Mouse (Mus musculus): ENCODE measurements at regions not wholly inside any gene's neighbourhood (a gene's known extent, or its start where the extent isn't known, plus 50 kb on each side); places are given as distances from the start of the nearest gene placed in this dataset.

DNA sequence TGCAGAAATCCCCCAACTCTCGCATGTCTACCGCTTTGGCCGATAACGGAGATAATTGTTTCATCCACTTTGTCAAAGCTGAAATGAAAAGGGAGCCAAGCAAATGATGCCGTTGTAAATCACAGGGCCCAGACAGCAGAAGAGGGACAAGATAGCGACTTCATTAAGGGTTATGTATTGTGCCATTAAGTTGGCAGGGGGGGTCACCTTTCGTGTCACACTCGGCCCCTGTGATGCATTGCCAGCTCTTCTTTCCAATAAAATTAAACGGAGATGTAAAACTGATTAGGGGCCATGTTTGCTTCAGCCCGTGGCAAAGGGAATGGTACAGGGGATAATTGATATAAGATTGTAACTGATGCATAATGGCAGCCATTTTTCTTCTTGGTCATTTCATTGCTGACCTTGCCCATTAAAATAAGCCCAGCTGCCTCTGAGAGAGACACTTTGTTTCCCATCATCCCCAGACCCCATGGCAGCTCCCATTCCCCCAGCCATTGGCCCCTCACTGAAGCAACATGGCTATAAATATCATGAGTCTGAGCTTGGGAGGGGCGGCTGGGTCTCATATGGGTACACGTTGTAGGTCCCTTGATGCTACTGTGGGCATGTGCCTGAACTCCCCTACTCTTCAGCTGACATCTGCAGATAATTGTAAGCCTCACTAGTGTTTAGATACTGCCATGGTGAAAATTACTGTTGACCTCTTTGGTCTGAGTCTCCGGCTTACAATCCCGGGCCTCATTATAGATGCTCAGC, 313.0 kb downstream of the Gm45692 start:
- no peak for DNase-seq (ENCODE audit: low spot score in 2 of 2)
- intact Hi-C loops (cut with DNase I): no loop called here

DNA sequence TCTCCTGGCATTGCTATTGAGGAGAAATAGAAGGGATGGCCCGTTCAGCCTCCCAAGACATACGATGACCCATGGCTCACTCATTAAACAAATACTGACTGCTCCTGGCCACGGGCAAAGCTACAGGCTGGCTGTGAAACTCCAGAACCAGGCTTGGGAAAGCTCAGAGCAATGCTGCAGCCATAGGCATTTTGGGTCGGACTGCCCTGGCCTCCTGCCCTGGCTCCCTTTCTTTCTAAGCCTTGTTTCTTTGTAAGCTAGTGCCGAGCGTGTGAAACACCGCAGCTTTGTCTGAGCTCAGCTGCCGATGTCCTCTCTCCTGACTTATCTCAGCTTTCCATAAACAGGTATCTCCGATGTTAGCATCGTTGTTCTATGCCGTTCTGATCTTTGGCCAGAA, 316.9 kb downstream of the Gm45692 start:
- intact Hi-C loops (cut with DNase I): no loop called here

DNA sequence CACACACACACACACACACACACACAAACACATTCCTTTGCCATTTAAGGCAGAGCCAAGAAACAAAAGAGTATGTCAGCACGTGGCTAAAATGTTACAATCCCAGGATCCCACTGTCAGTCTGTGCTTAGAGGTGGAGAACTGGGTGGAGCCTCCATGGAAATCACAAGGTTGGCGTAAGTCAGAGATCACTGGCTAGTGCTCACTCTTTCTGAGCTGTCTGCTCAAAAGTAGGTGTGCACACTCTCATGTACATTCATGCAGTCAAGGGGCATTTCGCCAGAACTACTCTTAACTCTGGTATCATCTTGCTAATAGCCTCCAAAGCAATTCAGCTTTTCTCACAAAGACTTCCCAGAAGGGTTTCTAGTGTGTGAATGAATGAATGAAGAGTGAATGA, 318.2 kb downstream of the Gm45692 start:
- DNase-seq (ENCODE audit: low spot score in 2 of 2): no peak
- intact Hi-C loops (cut with DNase I): no loop called here

More for the DNA sequence above, 316.9 kb downstream of the Gm45692 start:
- no peak for DNase-seq (ENCODE audit: low spot score in 2 of 2)

GRCm38 (mm10) chr8:26438246-26438862, 319.0 kb downstream of the Gm45692 start:
- intact Hi-C loops (cut with DNase I): no loop called here

GRCm38 (mm10) chr8:26438877-26439276, 319.5 kb downstream of the Gm45692 start:
- intact Hi-C loops (cut with DNase I): no loop called here
- DNase-seq (ENCODE audit: low spot score in 2 of 2): no peak

More at GRCm38 (mm10) chr8:26438246-26438862, 319.0 kb downstream of the Gm45692 start:
- no peak for DNase-seq (ENCODE audit: low spot score in 2 of 2)

- peak in 1 of 2 experiments; percentile 5 for DNase-seq (ENCODE audit: low spot score in 2 of 2)
- intact Hi-C loops (cut with DNase I): loop anchor here (2.0 to 5.0 kb wide), 4 partner anchors 61 to 539 kb away; no protein-coding TSS in a partner anchor
These were observed 322.1 kb downstream of the Gm45692 start for GRCm38 (mm10) chr8:26441268-26442030.

- DNase-seq (ENCODE audit: low spot score in 2 of 2): peak; percentile 53 to 67
- intact Hi-C loops (cut with DNase I): loop anchor here (2.0 to 5.0 kb wide), 4 partner anchors 62 to 538 kb away; no protein-coding TSS in a partner anchor
These were observed 323.7 kb downstream of the Gm45692 start for GRCm38 (mm10) chr8:26443041-26443440.

DNA sequence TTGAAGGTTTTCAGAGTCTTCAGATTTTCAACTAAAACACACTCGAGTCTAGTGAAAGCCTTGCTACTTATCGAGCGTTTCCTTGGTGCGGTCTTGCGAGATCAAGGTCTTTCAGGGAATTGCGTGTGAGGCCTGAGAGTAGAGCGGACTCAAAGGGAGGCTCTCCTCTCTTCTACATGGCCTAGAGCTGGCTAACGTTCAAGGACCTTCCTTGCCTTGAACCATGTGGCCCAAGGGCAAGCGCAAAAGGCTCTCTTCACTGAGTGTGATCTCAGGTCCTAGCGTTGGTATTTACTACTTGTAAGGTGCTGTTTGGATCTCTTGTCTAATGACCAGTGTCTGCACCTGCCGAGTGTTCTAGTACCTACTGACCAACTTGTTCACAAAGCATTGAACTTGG, 324.4 kb downstream of the Gm45692 start:
- no peak for DNase-seq (ENCODE audit: low spot score in 2 of 2)
- intact Hi-C loops (cut with DNase I): loop anchor here (2.0 to 5.0 kb wide), 4 partner anchors 63 to 537 kb away; no protein-coding TSS in a partner anchor

GRCm38 (mm10) chr8:26445991-26446390, 326.7 kb downstream of the Gm45692 start:
- intact Hi-C loops (cut with DNase I): no loop called here
- DNase-seq (ENCODE audit: low spot score in 2 of 2): no peak

DNA sequence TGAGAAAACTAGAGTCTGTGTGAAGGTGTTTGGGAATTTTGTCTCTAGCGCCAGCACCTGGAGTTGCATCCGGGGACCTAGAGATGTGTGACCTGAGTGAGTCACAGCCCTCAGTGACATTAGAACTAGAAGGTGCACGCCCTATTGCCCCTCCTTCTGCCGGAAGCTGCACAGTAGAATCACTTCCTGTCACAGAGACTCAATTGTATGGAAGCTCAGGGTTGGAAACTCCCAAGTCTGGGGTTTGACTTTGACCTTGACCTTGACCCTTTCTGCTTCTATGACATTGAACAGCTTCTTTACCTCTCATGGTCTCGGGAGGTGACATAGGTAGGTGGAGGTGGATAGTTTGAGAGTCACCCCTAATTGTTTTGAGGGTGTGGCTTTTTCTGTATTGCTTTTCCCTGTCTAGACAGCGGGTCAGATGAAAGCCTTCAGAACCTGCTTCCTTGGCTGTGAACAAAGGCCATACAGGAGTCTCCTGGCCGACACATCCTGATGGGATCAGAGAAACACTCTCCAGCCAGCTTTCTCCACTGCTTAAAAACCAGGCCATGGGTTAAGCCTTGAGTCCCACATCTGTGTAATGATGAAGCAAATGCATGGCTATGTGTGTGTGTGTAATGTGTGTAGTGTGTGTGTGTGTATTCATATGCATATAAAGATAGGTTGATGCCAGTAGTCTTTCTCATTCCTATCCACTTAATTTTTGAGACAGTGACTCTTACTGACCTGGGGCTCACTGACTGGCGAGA, 328.7 kb downstream of the Gm45692 start:
- intact Hi-C loops (cut with DNase I): no loop called here
- DNase-seq (ENCODE audit: low spot score in 2 of 2): no peak

GRCm38 (mm10) chr8:26449291-26449690, 330.0 kb downstream of the Gm45692 start:
- intact Hi-C loops (cut with DNase I): no loop called here

DNA sequence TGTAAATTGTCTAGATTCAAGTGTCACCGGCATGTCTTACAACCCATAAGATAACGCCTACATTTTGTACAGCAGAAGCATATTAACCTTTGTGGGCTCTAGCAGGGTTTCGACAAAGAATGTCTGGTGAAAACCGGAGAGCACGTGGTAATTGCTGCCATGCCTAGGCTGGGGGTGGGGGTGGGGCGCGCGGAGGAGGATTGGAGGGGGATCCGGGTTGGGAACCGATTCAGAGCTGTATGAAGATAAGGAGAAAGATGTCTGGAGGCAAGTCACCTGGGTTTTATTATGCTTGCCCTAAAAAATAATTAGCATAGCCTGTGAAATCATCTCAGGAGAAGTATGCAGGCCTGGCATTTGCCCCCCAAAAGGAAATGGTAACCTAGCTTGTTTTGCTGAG, 331.2 kb downstream of the Gm45692 start:
- intact Hi-C loops (cut with DNase I): no loop called here
- DNase-seq (ENCODE audit: low spot score in 2 of 2): no peak

More at GRCm38 (mm10) chr8:26449291-26449690, 330.0 kb downstream of the Gm45692 start:
- no peak for DNase-seq (ENCODE audit: low spot score in 2 of 2)

GRCm38 (mm10) chr8:26452976-26453573, 333.7 kb downstream of the Gm45692 start:
- DNase-seq (ENCODE audit: low spot score in 2 of 2): no peak
- intact Hi-C loops (cut with DNase I): no loop called here

DNA sequence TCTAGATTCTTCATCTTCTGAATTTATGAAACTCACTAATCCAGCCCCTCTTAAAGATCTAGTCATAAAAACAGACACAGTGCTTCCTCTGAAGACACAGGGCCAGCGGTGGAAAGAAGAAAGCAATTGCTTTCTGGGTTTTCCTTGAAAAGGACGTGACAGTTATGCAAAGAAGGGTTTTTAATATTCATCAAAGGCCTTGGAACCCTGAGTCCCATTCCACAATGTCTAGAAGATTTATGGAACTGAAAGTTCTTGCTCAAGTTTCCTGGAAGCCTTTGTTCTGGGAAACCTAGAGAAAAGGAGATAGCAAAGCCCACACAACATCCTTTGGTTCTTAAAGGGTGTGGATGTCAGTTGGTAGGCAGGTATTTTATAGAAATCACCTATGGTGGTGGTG, 346.0 kb downstream of the Gm45692 start:
- intact Hi-C loops (cut with DNase I): no loop called here

GRCm38 (mm10) chr8:26468441-26468840, 349.1 kb downstream of the Gm45692 start:
- DNase-seq (ENCODE audit: low spot score in 2 of 2): no peak
- intact Hi-C loops (cut with DNase I): no loop called here

More for the DNA sequence above, 346.0 kb downstream of the Gm45692 start:
- DNase-seq (ENCODE audit: low spot score in 2 of 2): no peak

GRCm38 (mm10) chr8:26469705-26470104, 350.4 kb downstream of the Gm45692 start:
- no peak for DNase-seq (ENCODE audit: low spot score in 2 of 2)
- intact Hi-C loops (cut with DNase I): no loop called here

- intact Hi-C loops (cut with DNase I): no loop called here
- DNase-seq (ENCODE audit: low spot score in 2 of 2): no peak
These were observed 352.6 kb downstream of the Gm45692 start for GRCm38 (mm10) chr8:26471811-26472550.

DNA sequence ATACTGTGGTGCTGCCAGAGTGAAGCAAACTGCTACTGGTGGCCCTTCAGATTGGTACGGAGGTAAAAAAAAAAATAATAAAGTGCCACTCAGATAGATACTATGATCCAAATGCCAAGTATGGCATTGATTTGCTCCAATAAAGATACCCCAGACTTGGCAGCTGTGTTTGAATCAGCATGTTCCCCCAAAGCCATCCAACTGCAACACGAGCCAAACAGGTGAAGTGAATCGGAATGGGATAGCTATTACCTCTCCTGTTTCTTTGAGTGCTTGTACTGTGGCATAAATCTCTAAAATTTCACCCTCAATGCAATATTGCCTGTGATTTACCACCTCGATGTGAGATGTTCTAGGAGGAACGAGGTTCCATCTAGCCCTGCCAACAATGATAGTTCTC, 365.4 kb downstream of the Gm45692 start:
- intact Hi-C loops (cut with DNase I): no loop called here
- no peak for DNase-seq (ENCODE audit: low spot score in 2 of 2)

All from left cerebral cortex, postnatal 36 days (tissue).